Mouse (Mus musculus) urinary bladder, postnatal 4 days (tissue): Measurements from ENCODE around the gene Fthl17f.
"Not testable (repeated sequence)": the region's sequence is repeated elsewhere in the genome, so short reads cannot be mapped to it uniquely, and the experiment has no call there.

Experiments used
- DNase-seq, 2 experiments: peaks; one replicate each; pipeline ENCODE4 v3.0.0; 2021 to 2022; ENCODE audit warnings: low spot score in 2 of 2

Fthl17f gene

DNA sequence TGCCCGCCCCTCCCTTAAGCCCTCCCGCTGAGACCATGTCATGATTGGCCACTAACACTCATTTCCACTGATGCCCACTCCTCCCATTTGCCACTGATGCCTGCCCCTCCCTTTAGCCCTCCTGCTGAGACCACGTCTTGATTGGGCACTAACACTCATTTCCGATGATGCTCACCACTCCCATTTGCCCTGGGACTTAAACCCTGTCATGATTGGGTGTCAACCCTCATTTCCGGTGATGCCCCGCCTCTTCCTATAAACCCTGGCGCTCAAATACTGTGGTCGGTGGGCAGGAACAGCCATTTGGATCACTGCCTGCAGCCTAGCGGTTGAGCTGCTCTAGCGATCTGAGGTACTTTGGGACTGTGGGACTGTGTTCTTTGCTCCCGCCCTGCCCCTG is at the start of gene Fthl17f:
Fthl17f (plus strand) TSS at position 301 of the 400 bp plus-strand sequence.
- not testable (repeated sequence) for DNase-seq

DNA sequence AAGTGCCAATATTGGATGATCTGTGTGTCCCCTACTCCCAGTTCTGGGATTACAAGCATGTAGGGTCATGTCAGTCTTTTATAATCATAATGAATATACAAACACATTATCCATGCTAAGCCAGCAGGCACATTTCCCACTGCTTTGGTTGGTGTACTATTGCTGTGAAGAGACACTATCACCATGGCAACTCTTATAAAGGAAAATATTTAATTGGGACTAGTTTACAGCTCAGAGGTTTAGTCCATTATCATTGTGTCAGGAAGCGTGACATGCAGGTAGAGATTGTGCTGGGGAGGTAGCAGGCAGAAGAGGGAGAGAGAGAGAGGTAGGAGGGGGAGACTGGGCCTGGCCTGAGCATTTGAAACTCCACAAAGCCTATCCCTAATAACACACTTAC is 46.7 kb upstream of the Fthl17f start:
- no peak for DNase-seq

DNA sequence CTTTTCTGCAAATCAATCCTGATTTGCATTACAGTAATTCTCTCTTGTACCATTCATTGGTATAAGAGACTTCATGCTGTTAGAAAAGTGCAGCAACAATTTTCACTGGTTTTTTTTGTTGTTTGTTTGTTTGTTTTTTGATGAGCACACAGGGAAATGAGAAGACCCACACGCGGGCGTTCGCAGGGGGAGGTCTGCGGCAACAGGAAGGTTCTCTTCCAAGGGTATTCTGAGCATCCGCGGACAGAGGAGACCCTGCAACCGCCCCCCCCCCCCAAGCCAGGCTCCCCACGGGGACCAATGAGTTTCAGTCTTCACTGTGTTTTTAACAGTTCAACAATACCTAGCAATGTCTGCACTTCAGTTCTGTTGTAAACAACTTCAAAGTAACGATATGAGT is 43.3 kb upstream of the Fthl17f start:
- no peak for DNase-seq

- DNase-seq = not testable (repeated sequence)
These were observed 29.6 kb upstream of the Fthl17f start, which contains the start of gene Fthl17e for GRCm38 (mm10) chrX:9033193-9033592. Fthl17e (plus strand) TSS chrX:9033493.

DNA sequence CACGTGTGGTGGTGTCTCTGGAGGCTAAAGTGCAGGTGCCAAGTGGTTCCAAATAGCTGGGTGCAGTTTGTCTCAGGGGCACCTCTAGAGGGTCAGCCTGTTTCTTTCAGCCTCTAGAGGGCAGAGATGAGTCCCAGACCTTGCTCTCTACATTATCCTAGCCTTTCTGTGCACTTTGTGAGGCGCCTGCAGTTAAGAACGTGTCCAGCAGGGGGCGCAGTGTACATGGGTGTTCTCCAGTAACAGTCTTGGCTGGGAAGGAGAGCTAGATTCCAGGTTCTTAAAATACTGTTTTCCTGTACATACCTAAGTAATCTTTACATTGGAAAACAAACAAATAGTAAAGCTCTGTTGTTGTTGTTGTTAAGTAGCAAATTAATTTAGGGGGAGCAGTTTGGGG is 21.2 kb upstream of the Fthl17f start:
- not testable (repeated sequence) for DNase-seq

DNA sequence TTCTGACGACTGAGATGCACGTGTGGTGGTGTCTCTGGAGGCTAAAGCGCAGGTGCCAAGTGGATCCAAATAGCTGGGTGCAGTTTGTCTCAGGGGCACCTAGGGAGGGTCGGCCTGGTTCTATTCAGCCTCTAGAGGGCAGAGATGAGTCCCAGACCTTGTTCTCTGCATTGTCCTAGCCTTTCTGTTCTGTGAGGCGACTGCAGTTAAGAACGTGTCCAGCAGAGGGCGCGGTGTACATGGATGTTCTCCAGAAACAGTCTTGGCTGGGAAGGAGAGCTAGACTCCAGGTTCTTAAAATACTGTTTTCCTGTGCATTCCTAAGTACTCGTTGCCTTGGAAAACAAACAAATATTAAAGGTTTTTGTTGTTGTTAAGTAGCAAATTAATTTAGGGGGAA is 1.9 kb upstream of the Fthl17f start:
- DNase-seq = peak; percentile 18 to 83

- DNase-seq = no peak
These were observed 714 bp upstream of the Fthl17f start for GRCm38 (mm10) chrX:9062101-9062500.

GRCm38 (mm10) chrX:9077699-9078098 is 14.9 kb downstream of the Fthl17f start:
- DNase-seq = peak in 1 of 2 experiments; percentile 25

GRCm38 (mm10) chrX:9095066-9095465 is 32.3 kb downstream of the Fthl17f start:
- not testable (repeated sequence) for DNase-seq

GRCm38 (mm10) chrX:9104262-9104661 is 41.4 kb downstream of the Fthl17f start, which contains the start of gene 4930402K13Rik:
4930402K13Rik (plus strand) TSS chrX:9104562.
- DNase-seq = no peak

GRCm38 (mm10) chrX:9110381-9110780 is 47.6 kb downstream of the Fthl17f start:
- DNase-seq = no peak
